Mouse (Mus musculus) cortical plate, adult 2 months (tissue): ENCODE measurements around the gene Mettl22. TPM values are rescaled to one million over a fixed set of nuclear protein-coding genes. Genes with fewer than 3 reads are reported as not detected.

Source experiments
- H3K27ac ChIP-seq: fragments of 200-500 bp; 2 replicates; pipeline ENCODE4 v1.5.1; 2012; ENCODE audit warnings: low read length, control low read depth, inconsistent platforms; ENCODE audit not compliant: insufficient read depth
- H3K4me1 ChIP-seq: fragments of 200-500 bp; 2 replicates; pipeline ENCODE4 v1.6.1; 2011; ENCODE audit warnings: low read length; ENCODE audit not compliant: control insufficient read depth, insufficient read depth
- H3K4me3 ChIP-seq: fragments of 200-500 bp; 2 replicates; pipeline ENCODE4 v1.5.1; 2011; ENCODE audit warnings: mild to moderate bottlenecking, low read length, control low read depth; ENCODE audit not compliant: insufficient read depth
- CTCF ChIP-seq: fragments of 200-500 bp; IDR thresholded peaks from 2 replicates; pipeline ENCODE4 v1.5.1; 2011; ENCODE audit warnings: mild to moderate bottlenecking, control low read depth, low read length; ENCODE audit not compliant: insufficient read depth; ENCODE audit errors: extremely low read depth
- POLR2A ChIP-seq: fragments of 200-500 bp; IDR thresholded peaks from 2 replicates; pipeline ENCODE4 v1.6.1; 2011; ENCODE audit warnings: mild to moderate bottlenecking, low read length, control low read depth; ENCODE audit not compliant: insufficient read depth; ENCODE audit errors: extremely low read depth
- polyA plus RNA-seq: library from polyadenylated mRNA; depleted of rRNA; stranded (reverse); fragments of >200 nt; gene quantifications from 2 replicates; pipeline ENCODE4 v1.2.3, GENCODE M21; 2012

Gene Mettl22
- polyA plus RNA-seq, 1 experiment = 69.3 TPM

DNA sequence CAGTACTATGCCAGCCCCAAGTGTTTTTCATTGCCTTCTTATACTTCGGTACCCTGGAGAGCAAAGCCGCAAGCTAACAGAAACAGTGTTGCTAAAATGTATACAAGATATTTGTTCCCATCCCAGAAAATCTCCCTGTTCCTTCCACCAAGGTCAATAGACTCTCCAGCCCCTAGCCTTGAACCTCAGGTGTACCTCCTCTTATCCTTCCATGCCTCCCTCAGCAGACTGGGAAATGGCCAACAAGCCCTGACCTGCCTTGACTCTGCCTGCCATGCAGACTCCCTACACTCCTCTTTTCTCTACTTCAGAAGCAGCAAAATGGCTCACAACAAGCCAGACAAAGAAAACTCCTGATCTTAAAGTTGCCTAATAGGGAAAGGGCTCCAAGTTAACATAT is 17.3 kb upstream of the Mettl22 start:
- TF ChIP-seq POLR2A = no peak
- no peak for TF ChIP-seq CTCF
- no peak overlapping the region for H3K27ac ChIP-seq
- no peak overlapping the region for H3K4me3 ChIP-seq
- H3K4me1 ChIP-seq = no peaks in the 10 kb centered on the region

- no peak overlapping the region for H3K4me3 ChIP-seq
- H3K4me1 ChIP-seq = no peaks in the 10 kb centered on the region
- TF ChIP-seq CTCF (no peak), POLR2A (no peak)
These were observed 15.4 kb upstream of the Mettl22 start for GRCm38 (mm10) chr16:8455221-8455620.

GRCm38 (mm10) chr16:8458391-8458790 is 12.2 kb upstream of the Mettl22 start:
- H3K27ac ChIP-seq = no peak overlapping the region

More at GRCm38 (mm10) chr16:8455221-8455620, 15.4 kb upstream of the Mettl22 start:
- H3K27ac ChIP-seq = no peak overlapping the region

DNA sequence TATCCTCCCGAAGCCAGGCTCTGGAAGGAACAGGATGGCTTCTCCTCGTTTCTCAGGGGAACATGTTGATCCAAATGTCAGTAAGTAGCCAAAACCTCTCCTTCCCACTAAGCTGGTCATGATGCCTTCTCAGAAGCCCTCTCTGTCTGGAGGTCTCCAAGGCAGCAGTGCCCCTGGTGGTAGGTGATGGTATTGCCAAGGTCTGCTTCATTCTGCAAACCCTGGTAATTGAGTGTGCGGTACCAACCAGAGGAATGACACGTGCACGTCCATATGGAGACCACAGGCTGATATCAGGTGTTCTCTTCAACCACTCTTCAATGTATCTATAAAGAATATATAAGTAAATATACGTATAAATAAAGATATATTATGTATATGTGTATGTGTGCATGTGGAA is 11.5 kb upstream of the Mettl22 start:
- peak; percentile 91 for TF ChIP-seq CTCF
- no peak for TF ChIP-seq POLR2A
- H3K4me1 ChIP-seq = no peaks in the 10 kb centered on the region
- no peak overlapping the region for H3K4me3 ChIP-seq
- no peak overlapping the region for H3K27ac ChIP-seq

More at GRCm38 (mm10) chr16:8458391-8458790, 12.2 kb upstream of the Mettl22 start:
- no peak for TF ChIP-seq CTCF
- TF ChIP-seq POLR2A = no peak
- H3K4me3 ChIP-seq = no peak overlapping the region
- H3K4me1 ChIP-seq = no peaks in the 10 kb centered on the region

- Histone ChIP-seq H3K4me3 (peak overlapping the region; percentile 61; the same call in 1 of the 2 replicates), H3K27ac (no peak overlapping the region), H3K4me1 (no peaks in the 10 kb centered on the region)
- TF ChIP-seq CTCF (no peak), POLR2A (no peak)
These were observed 456 bp upstream of the Mettl22 start for GRCm38 (mm10) chr16:8470132-8470531.

DNA sequence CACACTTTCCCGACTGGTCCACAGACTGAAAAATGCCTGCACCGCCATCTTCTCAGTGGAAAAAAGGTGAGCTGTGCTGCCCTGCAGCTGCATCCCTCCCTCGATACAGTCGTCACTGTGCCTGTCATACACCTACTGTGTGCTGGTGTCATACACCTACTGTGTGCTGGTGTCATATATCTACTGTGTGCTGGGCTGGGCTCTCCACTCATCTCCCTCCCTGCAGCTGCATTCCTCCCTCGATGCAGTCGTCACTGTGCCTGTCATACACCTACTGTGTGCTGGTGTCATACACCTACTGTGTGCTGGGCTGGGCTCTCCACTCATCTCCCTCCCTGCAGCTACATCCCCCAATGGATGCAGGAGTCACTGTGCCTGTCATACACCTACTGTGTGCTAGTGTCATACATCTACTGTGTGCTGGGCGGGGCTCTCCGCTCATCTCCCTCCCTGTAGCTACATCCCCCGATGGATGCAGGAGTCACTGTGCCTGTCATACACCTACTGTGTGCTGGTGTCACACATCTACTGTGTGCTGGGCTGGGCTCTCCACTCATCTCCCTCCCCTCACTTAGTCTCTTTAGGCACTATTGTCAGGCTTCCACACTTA is 16.9 kb downstream of the Mettl22 start:
- no peak overlapping the region for H3K4me3 ChIP-seq
- TF ChIP-seq POLR2A (no peak), CTCF (no peak)
- H3K4me1 ChIP-seq = no peaks in the 10 kb centered on the region
- no peak overlapping the region for H3K27ac ChIP-seq

DNA sequence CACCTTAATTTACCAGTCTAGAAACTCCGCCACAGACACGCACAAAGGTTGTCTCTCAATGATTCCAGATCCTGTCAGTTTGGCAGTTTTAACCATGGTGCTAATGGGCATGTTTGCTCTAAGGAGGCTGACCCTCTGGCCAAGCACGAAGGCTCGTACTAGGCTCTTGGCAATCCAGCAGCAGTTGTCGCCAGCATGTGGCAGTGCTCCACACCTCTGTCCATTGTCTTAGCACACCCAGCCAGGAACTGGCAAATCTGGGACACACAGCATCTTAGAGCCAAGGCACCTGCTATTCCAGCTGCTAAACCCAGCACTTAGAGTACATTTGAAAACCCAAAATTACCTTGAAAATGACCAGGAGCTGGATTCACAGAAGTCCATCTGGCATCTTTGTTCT is 18.8 kb downstream of the Mettl22 start:
- TF ChIP-seq POLR2A (no peak), CTCF (no peak)
- Histone ChIP-seq H3K4me3 (no peak overlapping the region), H3K4me1 (no peaks in the 10 kb centered on the region), H3K27ac (no peak overlapping the region)

DNA sequence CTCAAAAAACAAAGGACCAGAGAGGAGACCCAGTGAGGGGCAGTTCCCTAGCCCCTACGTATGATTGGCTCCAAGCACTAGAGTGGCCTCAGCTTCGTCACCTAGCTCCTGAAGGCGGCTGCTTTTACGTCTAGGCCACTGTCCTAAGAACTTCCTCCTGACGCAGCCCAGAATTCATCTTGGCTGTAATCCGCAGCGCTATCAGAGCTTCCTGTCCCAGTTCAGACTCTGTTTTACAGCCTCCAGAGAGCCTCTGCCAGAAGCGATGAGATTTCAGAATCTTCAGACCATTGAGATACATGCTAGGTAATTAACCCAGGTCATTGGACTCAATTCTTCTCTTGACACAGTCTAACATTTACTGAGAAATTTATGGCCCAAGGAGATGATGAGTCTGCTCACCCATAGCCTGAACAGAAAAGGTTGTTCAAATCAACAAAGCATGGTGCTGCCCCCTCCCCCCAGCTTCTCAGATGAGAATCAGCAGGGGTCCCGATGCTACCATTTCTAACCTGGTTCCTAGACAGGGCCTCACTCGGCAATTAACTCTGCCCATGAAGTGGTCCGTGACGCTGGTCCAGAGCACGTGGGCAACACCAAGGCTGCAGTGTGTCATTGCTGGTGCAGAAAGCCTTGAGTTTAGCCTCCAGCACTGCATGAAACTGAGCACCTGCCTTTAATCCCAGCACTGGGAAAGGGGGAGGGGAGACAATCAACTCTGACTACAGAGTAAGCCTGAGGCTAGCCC is 21.3 kb downstream of the Mettl22 start:
- no peaks in the 10 kb centered on the region for H3K4me1 ChIP-seq
- H3K4me3 ChIP-seq = no peak overlapping the region
- no peak overlapping the region for H3K27ac ChIP-seq
- no peak for TF ChIP-seq CTCF
- no peak for TF ChIP-seq POLR2A

- peak; percentile 97 for TF ChIP-seq CTCF
- TF ChIP-seq POLR2A = no peak
These were observed 23.7 kb downstream of the Mettl22 start for GRCm38 (mm10) chr16:8494268-8494667.

DNA sequence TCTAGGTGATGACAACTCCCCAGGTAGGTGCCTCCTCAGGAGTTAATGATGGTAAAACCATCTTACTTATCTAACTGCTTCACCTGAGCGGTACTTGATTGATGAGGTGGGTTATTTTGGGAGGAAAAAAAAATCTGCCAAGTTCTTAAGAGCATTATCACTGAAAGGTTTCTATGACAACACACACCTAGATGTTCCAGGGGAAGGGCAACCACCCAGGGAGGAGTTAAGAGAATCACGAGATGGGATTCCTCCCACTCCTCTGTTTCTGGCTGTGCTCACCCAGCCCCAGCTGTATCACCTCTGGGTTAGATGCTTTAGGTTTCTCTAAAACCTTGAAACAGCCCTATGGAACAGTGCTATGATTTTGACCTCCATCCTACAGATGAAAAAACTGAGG is 26.4 kb downstream of the Mettl22 start:
- Histone ChIP-seq H3K4me3 (no peak overlapping the region), H3K4me1 (no peaks in the 10 kb centered on the region), H3K27ac (no peak overlapping the region)
- no peak for TF ChIP-seq CTCF
- TF ChIP-seq POLR2A = no peak

More at GRCm38 (mm10) chr16:8494268-8494667, 23.7 kb downstream of the Mettl22 start:
- no peaks in the 10 kb centered on the region for H3K4me1 ChIP-seq
- no peak overlapping the region for H3K4me3 ChIP-seq
- H3K27ac ChIP-seq = no peak overlapping the region
